Mouse (Mus musculus) layer of hippocampus, adult 11-12 months (tissue): ENCODE data around the gene Mrgpra1.
"Not testable (repeated sequence)": the region's sequence is repeated elsewhere in the genome, so short reads cannot be mapped to it uniquely, and the experiment has no call there.

Experiments used
- DNase-seq: peaks from one replicate; pipeline ENCODE4 v3.0.0; 2022; ENCODE audit warnings: low spot score

The Mrgpra1 gene

GRCm38 (mm10) chr7:47354140-47354539 is at the start of gene Mrgpra1:
Gene Mrgpra1, minus strand, starts transcription at chr7:47354240.
- no peak for DNase-seq

GRCm38 (mm10) chr7:47401125-47401524 is 47.1 kb upstream of the Mrgpra1 start:
- no peak for DNase-seq

DNA sequence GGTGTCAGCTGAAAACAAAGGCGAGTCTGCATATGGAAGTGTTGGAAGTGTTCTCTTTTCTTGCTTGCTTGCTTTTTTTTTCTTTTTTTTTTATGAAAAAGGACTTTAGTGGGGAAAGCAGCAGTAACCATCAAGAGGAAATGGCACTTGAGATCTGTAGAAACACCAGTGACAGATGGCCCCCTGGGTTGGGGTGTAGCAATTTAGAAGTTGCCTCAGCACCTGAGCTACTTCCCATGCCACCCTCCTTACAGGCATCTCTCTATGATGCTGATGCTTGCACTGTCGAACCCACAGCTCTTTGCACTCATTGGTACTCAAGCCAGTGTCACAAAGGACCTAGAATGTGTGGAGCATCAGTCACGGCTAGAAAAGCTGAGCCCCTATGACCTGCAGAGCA is 5.6 kb downstream of the Mrgpra1 start:
- DNase-seq = no peak

DNA sequence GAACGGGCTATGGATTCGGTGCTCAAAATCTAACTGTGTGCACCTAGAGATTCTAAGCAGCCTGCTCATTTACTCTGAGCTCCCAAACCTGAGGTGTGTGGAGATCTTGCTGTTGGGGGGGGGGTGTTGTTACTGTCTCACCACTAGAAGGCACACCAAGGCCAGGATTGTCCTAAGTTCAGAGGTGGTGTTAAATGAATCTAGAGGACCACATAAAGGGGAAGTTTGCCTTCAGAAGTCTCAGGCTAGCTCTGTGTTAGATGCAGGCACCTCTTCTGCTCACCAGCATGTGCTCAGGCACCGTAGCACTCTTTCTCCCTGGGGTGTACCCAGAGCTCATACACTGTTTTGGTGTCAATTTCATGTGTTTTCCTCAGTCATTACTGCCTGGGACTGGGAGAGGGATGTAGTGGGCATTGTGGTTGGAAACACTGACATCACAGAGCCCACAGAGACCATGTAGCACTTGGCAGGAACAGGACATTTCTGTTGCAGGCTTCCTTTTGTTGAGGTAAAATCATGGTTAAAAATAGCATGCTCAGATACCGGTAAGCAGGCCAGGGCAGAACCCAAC is 8.0 kb downstream of the Mrgpra1 start:
- DNase-seq = no peak

DNA sequence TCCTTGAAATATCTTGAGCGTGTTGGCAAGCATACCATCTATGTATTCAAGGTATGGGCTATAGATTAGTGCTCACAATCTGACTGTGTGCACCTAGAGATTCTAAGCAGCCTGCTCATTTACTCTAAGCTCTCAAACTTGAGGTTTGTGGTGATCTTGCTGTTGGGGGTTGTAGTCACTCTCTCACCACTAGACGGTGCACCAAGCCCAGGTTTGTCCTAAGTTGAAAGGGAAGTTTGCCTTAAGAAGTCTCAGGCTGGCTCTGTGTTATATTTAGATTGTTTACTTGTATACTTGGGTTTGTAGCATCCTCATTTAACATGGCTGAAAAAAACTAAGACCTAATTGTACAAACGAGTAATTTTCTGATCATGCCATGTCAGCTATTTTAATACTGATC is 12.2 kb downstream of the Mrgpra1 start:
- DNase-seq = not testable (repeated sequence)

DNA sequence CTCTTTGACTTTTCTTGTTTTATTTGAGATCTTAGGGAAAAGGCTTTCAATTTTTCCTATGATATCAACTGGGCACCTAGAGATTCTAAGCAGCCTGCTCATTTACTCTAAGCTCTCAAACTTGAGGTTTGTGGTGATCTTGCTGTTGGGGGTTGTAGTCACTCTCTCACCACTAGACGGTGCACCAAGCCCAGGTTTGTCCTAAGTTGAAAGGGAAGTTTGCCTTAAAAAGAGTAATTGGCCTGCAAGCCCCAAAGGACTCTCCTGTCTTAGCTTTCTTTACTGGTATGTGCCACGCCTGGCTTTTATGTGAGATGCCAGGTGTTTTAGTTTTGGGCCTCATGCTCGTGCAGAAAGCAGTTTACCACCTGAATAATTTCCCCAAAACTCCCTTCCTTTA is 12.7 kb downstream of the Mrgpra1 start:
- not testable (repeated sequence) for DNase-seq

DNA sequence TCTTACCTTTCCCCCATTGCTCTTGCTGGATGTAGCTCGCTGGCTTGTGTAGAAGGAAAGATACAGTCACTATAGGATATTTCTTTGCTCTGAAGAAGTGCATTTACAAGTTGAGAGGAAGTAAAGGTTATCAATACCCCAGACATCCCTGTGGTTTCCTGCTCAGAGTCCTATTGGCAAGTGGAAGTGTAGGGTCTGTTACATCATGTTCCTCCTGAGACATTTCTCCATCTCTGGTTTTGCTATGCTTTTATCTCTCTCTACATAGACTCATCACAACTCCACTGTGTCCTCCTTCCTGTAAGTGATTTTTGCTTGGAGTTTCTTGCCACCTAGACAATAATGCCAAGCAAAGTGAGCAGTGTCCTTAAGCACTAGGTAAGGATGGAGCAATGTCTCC is 35.7 kb downstream of the Mrgpra1 start:
- no peak for DNase-seq

DNA sequence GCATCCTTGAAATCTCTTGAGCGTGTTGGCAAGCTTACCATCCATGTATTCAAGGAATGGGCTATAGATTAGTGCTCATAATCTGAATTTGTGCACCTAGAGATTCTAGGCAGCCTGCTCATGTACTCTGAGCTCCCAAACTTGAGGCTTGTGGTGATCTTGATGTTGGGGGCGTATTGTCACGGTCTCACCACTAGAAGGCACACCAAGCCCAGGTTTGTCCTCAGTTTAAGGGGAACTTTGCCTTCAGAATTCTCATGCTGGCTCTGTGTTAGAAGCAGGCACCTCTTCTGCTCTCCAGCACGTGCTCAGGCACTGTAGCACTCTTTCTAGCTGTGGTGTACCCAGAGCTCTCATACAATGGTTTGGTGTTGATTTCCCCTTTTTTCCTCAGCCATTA is 41.8 kb downstream of the Mrgpra1 start:
- no peak for DNase-seq

DNA sequence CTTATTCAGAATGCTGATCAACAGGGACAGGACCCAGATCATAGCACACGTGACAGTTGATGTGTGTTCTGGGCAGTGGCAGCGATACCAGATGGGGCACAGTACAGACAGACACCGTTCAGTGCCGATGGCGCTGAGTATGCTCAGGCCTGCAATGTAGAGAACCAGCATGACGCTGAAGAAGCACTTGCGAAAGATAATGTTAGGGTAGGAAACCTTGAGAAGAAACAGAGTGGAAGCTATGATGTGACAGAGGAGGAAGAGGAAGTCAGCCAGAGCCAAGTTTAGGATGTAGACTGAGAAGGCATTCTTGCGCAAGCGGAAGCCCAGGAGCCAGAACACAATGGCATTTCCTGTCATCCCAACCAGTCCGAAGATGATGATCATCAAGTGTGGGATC is 44.2 kb downstream of the Mrgpra1 start:
- DNase-seq = no peak

DNA sequence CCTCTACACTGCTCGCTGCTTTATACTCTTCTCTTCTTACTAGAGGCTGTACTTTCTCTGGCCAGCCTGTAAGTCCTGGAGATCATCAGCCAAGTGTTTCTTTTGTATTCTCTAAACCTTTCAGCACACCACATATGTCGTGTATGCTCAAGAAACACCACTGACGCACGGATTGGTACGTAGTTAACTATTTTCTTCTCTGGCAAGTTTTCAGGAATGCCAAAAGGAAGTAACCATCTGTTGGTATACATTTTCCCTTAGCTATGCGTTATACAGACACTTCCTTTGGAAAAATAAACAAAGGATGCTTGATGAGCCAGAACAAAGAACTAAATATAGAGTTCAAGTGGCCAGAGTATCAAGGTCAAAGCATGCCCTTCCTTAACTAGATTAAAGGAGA is 49.4 kb downstream of the Mrgpra1 start:
- DNase-seq = not testable (repeated sequence)

DNA sequence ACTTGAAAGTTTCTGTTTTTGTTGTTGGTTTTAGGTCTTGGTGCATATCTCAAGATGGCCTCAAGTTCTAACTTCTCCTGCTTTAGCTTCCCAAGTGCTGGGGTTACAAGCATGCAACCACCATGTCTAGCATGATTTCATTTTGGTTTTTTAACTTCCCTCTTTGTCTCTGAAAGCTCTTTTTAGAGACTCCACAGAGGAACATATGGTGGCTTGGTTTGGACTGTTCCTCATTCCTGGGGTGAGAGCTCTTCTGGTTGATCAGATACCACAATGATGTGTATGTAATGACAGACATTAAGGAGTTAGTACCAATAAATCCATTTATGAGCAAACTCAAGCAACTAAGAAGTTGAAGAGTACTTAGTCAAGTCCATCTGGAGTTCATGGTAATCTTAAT is 54.4 kb downstream of the Mrgpra1 start:
- not testable (repeated sequence) for DNase-seq
